Mouse (Mus musculus): ENCODE measurements around the gene Knop1. TPM values are rescaled to one million over a fixed set of nuclear protein-coding genes. Genes with fewer than 3 reads are reported as not detected.

Gene Knop1
- polyA plus RNA-seq (2016; fragmentation: Nextera tagmentation; extraction: Ambion mirVana) = 129 and 141 TPM in 2 replicates

DNA sequence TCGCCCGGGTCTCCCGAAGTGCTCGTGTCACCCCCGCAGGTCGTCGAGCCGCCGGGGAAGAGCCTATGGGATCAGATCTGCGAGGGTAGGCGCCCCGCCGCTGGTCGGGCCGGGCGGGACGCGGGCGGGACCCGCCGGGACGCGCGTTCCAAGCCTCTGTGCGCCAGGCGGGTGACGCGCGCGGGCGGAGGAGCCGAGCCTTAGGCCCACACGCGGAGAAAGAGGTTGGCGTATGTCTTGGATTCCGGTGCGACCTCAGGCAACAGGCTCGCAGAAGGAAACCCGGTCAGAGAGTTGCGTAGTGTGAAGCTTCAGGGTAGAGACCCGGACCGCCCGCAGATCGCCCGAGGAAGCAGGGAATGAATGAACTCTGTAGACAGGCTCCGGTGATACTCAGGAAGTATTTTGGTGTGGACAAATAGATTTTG lies at the start of gene Knop1:
Gene Knop1, minus strand, starts transcription at position 378 of the 428 bp plus-strand sequence.
- Histone ChIP-seq H3K4me1 (peaks cover 22% of the 10 kb centered on the region), H3K27ac (replicated peaks) (peak within 1 kb of the TSS; percentile 87)
- no peak for DNase-seq (ENCODE audit: low spot score)

DNA sequence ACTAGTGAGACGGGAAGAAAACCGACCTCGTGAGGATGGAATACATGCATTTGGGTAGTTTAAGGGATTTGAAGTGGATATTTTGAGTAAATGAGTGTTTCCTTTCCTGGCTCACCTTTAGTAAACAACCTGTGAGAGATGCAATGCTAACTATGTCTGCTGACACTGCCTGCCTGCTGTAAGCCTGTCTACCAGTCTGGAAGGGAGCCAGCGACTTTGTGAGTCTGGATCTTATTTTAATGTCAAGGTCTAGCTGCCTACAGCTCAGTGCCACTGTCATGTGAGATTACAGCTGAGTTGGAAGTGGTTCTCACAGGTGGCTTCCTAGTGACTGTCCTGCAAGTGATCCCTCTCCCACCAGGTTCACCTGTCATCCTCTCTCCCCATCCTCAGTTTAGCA lies 48.5 kb upstream of the Knop1 start:
- H3K27ac ChIP-seq (replicated peaks) = no peak overlapping the region
- H3K27me3 ChIP-seq (ENCODE audit: low read depth, poor library complexity, severe bottlenecking) = no peaks in the 10 kb centered on the region; the same call in 1 of the 2 replicates
- 92% methylated on average over 4 of the region's 4 CpGs for WGBS
- DNase-seq (ENCODE audit: low spot score) = no peak
- H3K9me3 ChIP-seq (replicated peaks) = no peaks in the 10 kb centered on the region
- H3K4me3 ChIP-seq = no peak overlapping the region
- no peaks in the 10 kb centered on the region for H3K36me3 ChIP-seq
- peaks cover 22% of the 10 kb centered on the region for H3K4me1 ChIP-seq

More for the DNA sequence above, at the start of gene Knop1:
- H3K4me3 ChIP-seq = peak within 1 kb of the TSS; percentile 91
- H3K36me3 ChIP-seq = peaks cover 50% of the 10 kb centered on the region
- 1% methylated on average over 46 of the region's 46 CpGs for WGBS
- no peaks in the 10 kb centered on the region for H3K27me3 ChIP-seq (ENCODE audit: low read depth, poor library complexity, severe bottlenecking)
- no peaks in the 10 kb centered on the region for H3K9me3 ChIP-seq (replicated peaks)

DNA sequence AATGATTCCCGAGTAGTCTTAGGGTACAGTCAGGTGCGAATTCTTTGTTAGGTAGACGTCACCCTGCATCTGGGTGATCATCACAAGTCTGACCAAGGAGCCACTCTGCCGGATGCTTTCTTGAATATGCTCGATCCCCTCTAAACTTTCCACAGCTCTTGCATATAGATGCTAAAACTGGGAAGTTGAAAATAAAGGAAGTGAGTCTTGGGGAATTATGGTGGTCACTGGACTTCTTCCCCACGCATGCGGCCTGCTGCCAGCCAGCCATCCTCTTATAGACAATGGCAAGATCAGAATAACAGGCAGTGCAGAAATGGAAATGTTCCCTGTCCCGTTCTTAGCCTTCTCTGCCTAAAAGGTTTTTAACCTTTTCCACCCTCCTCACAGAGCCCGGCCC lies 47.8 kb upstream of the Knop1 start:
- no peak for DNase-seq (ENCODE audit: low spot score)
- Histone ChIP-seq H3K4me1 (peaks cover 22% of the 10 kb centered on the region), H3K4me3 (no peak overlapping the region), H3K27me3 (ENCODE audit: low read depth, poor library complexity, severe bottlenecking) (no peaks in the 10 kb centered on the region; the same call in 1 of the 2 replicates), H3K36me3 (no peaks in the 10 kb centered on the region), H3K9me3 (replicated peaks) (no peaks in the 10 kb centered on the region), H3K27ac (replicated peaks) (no peak overlapping the region)
- 91% methylated on average over 9 of the region's 9 CpGs for WGBS

DNA sequence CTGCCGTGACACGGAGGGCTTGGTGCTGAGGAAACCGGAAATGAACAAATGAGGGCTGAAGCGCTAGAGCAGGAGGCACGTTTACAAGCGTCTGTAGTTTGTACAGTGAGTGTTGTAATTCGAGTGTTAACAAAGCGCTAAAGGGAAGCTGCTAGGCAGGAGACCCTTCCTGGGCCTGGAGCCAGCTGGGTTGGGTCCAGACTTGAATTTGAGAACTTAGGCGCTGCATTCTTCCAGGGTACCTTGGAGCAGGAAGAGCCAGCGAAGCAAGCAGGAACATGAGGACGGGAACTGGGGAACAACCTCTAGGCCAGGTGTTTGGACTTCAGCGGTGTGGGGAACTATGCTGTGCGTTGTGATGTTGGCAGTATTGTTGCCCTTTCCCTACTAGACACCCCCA lies 46.9 kb upstream of the Knop1 start:
- Histone ChIP-seq H3K4me1 (peaks cover 25% of the 10 kb centered on the region), H3K27me3 (ENCODE audit: low read depth, poor library complexity, severe bottlenecking) (no peaks in the 10 kb centered on the region; the same call in 1 of the 2 replicates), H3K27ac (replicated peaks) (no peak overlapping the region), H3K9me3 (replicated peaks) (no peaks in the 10 kb centered on the region), H3K36me3 (no peaks in the 10 kb centered on the region), H3K4me3 (no peak overlapping the region)
- 88% methylated on average over 13 of the region's 13 CpGs for WGBS
- DNase-seq (ENCODE audit: low spot score) = no peak

DNA sequence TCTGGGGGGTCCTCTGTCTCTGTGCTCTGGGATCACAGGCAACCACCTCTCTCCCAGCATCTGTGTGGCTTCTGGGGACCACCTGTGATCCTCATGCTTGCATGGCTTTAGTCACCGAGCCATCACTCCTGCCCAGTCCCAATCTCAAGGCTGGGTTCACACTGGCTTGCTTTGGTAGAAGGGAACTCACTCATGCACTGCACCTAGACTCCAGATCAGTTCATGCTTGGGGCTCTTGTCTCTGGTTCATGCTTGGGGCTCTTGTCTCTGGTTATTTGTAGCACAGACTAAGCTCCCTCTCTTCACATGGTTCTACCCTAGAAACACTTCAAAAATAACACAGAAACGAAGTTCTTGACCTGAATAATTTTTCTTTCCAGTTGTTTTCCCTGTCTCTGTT lies 44.0 kb upstream of the Knop1 start:
- no peak for DNase-seq (ENCODE audit: low spot score)
- Histone ChIP-seq H3K36me3 (no peaks in the 10 kb centered on the region), H3K9me3 (replicated peaks) (no peaks in the 10 kb centered on the region), H3K27ac (replicated peaks) (peak overlapping the region; percentile 47), H3K27me3 (ENCODE audit: low read depth, poor library complexity, severe bottlenecking) (no peaks in the 10 kb centered on the region; the same call in 1 of the 2 replicates), H3K4me3 (no peak overlapping the region), H3K4me1 (peaks cover 48% of the 10 kb centered on the region)
- 68% methylated on average over 2 of the region's 2 CpGs for WGBS

DNA sequence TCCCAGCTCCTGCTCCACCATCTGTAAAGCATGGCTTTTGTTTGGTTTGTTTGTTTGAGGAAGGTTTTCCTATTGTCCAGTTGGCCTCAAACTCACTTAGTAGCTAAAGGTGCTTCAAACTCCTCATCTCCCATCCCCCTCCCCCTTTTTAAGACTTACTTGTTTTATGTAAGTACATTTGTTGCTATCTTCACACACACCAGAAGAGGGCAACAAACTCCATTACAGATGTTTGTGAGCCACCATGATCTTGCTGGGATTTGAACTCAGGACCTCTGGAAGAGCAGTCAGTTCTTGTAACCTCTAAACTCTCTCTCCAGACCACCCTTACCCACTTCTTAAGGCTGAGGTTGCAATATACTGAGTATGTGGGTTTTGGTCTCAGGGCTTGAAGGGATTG lies 42.0 kb upstream of the Knop1 start:
- no peaks in the 10 kb centered on the region for H3K36me3 ChIP-seq
- no peaks in the 10 kb centered on the region; the same call in 1 of the 2 replicates for H3K27me3 ChIP-seq (ENCODE audit: low read depth, poor library complexity, severe bottlenecking)
- no peaks in the 10 kb centered on the region for H3K9me3 ChIP-seq (replicated peaks)
- no peak overlapping the region for H3K27ac ChIP-seq (replicated peaks)
- DNase-seq (ENCODE audit: low spot score) = no peak
- H3K4me3 ChIP-seq = no peak overlapping the region
- H3K4me1 ChIP-seq = peaks cover 48% of the 10 kb centered on the region

DNA sequence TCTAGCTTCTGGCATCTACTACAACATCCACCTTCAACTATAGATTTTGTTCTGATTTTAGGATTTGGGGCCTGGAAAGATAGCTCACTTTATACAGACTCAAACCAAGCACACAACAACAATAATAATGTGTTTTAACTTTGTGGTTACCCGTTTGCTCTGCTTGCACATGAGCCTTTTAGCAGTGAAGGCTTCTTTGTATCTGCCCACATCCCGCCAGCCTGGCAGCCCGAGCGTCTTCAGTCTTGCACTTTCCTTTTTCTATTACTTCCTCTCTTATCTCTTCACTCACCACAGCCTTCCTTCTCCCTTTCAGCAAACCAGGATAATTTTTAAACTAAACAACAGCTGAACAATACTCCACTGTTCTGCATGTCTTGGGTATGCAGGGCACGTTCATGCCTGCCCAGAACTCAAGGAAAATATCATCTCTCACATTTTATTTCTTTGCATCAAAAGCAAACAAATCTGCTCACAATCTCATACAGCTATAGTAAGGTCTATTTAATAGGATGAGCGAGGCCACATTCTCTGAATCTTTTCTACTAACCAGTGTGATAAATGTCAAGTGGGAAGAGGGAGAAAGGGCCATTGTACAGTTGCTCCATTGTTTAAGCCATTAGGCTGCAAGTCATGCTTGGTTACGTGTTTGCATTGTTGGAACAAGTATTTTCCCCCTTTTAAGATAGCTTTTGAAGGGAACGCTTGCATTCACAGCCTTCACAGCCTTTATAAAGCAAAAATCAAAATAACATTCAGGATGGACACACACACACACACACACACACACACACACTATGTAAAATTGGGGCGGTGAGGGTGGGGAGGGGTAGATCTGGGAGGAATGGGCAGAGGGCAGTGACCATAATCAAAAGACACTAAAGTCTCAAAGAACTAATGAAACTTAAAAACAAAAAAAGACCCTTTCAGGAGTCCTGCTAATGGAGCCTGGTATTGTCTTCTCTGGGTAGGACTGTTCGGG lies 39.7 kb upstream of the Knop1 start:
- H3K4me1 ChIP-seq = peaks cover 57% of the 10 kb centered on the region
- no peak overlapping the region for H3K4me3 ChIP-seq
- 76% methylated on average over 10 of the region's 10 CpGs for WGBS
- no peak for DNase-seq (ENCODE audit: low spot score)
- H3K36me3 ChIP-seq = no peaks in the 10 kb centered on the region
- no peaks in the 10 kb centered on the region for H3K9me3 ChIP-seq (replicated peaks)
- H3K27ac ChIP-seq (replicated peaks) = no peak overlapping the region; the same call in 1 of the 2 replicates
- no peaks in the 10 kb centered on the region; the same call in 1 of the 2 replicates for H3K27me3 ChIP-seq (ENCODE audit: low read depth, poor library complexity, severe bottlenecking)

DNA sequence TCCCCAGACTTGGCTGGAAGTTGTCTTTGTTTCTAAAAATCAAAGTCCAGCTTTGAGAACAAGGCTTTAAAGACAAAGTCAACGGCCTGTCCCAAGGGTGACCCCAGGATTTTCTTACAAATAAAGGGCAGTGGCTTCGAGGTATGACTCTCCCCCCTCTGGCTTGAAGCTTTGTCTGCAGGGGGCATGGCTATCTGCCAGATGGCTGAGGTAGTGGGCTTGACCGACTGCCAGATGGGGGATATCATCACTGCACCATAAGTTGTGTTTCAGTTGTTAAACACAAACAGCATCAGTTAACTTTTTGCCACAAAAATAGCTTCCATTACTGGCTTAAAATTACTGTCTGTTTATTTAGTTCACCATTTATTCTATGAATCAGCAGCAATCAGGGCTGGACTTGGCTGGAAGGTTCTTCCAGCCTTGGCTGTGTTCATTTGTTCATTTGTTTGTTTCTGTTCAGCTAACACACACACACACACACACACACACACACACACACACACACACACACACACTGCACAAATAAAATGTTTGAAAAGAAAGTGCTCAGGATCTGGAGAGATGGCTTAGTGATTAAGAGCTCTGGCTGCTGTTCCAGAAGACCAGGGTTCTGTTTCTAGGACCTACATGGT lies 33.1 kb upstream of the Knop1 start:
- peaks cover 15% of the 10 kb centered on the region; the same call in 1 of the 2 replicates for H3K27me3 ChIP-seq (ENCODE audit: low read depth, poor library complexity, severe bottlenecking)
- peaks cover 46% of the 10 kb centered on the region for H3K4me1 ChIP-seq
- DNase-seq (ENCODE audit: low spot score) = peak; percentile 54
- 8% methylated on average over 3 of the region's 3 CpGs for WGBS
- no peaks in the 10 kb centered on the region for H3K9me3 ChIP-seq (replicated peaks)
- no peaks in the 10 kb centered on the region for H3K36me3 ChIP-seq
- peak overlapping the region; percentile 72 for H3K27ac ChIP-seq (replicated peaks)
- no peak overlapping the region for H3K4me3 ChIP-seq

DNA sequence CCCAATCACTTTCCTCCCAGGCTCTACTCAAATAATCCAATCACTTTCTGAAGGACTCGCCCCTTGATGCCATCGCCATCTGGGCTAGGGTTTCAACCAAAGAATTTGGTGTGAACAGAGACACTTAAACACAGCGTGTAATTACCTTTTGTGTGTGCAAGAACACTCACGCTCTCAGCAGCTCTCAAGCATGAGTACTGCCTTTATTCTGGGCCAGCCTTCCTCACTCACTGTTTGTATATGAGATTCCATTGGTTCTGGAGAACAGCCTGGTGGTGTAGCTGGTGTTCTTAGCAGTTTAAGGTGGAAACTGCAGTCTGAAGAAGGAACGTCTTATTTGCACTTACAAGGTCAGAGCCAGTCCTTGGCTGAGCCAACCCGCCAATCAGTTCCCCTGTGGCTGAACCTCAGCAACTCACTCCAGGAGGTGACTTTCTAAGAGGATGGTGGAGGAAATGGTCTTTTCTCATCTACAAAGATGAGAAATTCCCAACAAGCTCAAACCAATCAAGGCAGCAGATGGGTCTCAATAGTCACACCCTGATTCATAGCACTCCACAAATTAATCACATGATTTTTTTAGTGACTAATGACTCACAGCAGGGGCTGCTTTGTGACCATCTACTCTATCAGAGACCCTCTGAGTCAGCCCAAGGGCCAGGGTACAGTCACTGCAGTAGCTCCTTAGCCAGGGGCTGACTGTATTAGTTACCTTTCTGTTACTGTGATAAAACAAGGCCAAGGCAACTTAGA lies 31.4 kb upstream of the Knop1 start:
- Histone ChIP-seq H3K4me1 (peaks cover 56% of the 10 kb centered on the region), H3K4me3 (no peak overlapping the region), H3K27me3 (ENCODE audit: low read depth, poor library complexity, severe bottlenecking) (peaks cover 17% of the 10 kb centered on the region; the same call in 1 of the 2 replicates), H3K9me3 (replicated peaks) (no peaks in the 10 kb centered on the region), H3K27ac (replicated peaks) (peak overlapping the region; percentile 55; the same call in 1 of the 2 replicates), H3K36me3 (no peaks in the 10 kb centered on the region)
- WGBS = 31% methylated on average over 6 of the region's 6 CpGs
- peak; percentile 39 for DNase-seq (ENCODE audit: low spot score)

DNA sequence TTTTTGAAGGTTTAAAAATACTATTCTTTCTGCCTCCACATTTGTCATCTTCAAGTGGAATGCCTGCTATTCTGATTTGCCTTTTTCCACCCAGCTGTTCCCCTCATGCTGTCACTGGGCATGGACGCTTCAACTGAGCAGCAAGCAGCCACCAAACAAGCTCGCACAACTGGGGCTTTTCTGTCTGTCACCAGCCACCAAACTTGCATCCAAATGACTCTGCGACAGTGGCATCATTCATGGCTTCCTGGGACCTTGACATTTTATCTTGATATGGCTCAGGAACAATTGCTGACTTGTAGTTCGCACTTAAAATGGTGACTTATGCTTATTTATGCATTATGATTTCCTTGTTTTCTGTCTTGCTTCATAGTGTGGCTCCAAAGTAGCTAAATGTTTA lies 28.9 kb upstream of the Knop1 start:
- H3K9me3 ChIP-seq (replicated peaks) = no peaks in the 10 kb centered on the region
- 85% methylated on average over 4 of the region's 4 CpGs for WGBS
- H3K27ac ChIP-seq (replicated peaks) = no peak overlapping the region
- H3K4me1 ChIP-seq = peaks cover 46% of the 10 kb centered on the region
- no peak overlapping the region for H3K4me3 ChIP-seq
- H3K27me3 ChIP-seq (ENCODE audit: low read depth, poor library complexity, severe bottlenecking) = peaks cover 17% of the 10 kb centered on the region; the same call in 1 of the 2 replicates
- DNase-seq (ENCODE audit: low spot score) = no peak
- H3K36me3 ChIP-seq = no peaks in the 10 kb centered on the region

DNA sequence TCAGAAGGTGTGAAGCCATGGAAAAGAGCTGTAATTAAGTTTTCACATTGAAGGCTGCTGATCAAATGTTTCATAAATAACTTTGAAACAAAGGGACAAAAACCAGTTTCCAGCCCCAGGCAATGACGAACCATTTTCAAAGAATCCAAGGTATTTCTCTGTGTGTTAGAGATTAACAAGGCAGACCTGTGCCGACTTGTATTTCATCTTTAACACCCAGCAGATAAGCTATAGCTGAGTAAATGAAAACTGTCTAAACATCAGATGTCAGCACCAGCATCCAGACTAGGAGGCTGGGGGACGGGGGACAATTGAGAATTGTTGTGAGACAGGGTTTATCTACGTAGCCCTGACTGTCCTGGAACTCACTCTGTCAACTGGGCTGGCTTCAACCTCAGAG lies 27.9 kb upstream of the Knop1 start:
- no peaks in the 10 kb centered on the region for H3K9me3 ChIP-seq (replicated peaks)
- WGBS = 81% methylated on average over 4 of the region's 4 CpGs
- DNase-seq (ENCODE audit: low spot score) = no peak
- peaks cover 38% of the 10 kb centered on the region for H3K4me1 ChIP-seq
- peaks cover 17% of the 10 kb centered on the region; the same call in 1 of the 2 replicates for H3K27me3 ChIP-seq (ENCODE audit: low read depth, poor library complexity, severe bottlenecking)
- no peaks in the 10 kb centered on the region for H3K36me3 ChIP-seq
- no peak overlapping the region for H3K4me3 ChIP-seq
- H3K27ac ChIP-seq (replicated peaks) = no peak overlapping the region

DNA sequence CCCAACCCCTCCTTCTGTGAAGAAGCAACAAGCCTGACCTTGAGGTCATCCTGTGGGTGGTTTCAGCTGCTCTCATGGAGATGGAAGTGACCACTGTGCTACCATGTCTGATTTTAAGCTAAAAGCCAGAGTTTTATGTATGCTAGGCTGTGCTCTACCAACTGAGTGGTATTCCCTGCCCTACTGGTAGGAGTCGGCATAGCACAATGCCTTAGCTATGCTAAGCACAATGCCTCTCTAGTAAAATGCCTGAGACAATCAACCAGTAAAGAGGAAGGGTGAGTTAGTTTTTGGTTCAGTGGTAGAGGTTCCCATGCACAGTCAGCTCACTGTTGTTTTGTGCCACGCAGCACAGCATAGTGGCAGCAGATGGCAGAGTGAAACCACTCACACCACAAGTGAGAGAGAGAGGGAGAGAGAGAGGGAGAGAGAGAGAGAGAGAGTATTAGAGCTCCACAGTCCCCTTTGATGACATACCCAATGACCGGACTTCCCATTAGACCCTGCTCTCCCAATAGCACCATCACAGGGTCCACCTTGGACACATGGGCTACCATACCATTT lies 23.5 kb upstream of the Knop1 start:
- no peak for DNase-seq (ENCODE audit: low spot score)
- 79% methylated on average over 3 of the region's 3 CpGs for WGBS
- Histone ChIP-seq H3K4me3 (no peak overlapping the region), H3K36me3 (no peaks in the 10 kb centered on the region), H3K4me1 (peaks cover 10% of the 10 kb centered on the region; the same call in 1 of the 2 replicates), H3K9me3 (replicated peaks) (no peaks in the 10 kb centered on the region), H3K27ac (replicated peaks) (no peak overlapping the region), H3K27me3 (ENCODE audit: low read depth, poor library complexity, severe bottlenecking) (peaks cover 5% of the 10 kb centered on the region; the same call in 1 of the 2 replicates)
